Mouse (Mus musculus) lung, embryonic 16.5 days (tissue): ENCODE data around the gene Tagln. TPM values are rescaled to one million over a fixed set of nuclear protein-coding genes. Genes with fewer than 3 reads are reported as not detected.
A peak's percentile ranks its signal among the peaks of the same experiment; 100 is the strongest.

Experiments
- ATAC-seq: fragments of 200-750 bp; cut with Nextera tagmentation; 2 replicates; pipeline ENCODE4 v1.8.0; 2017; ENCODE audit warnings: low read depth, mild to moderate bottlenecking, moderate library complexity
- H3K27ac ChIP-seq: fragments of 300-500 bp; sonication (generic); 2 replicates; pipeline ENCODE4 v1.5.1; 2014; ENCODE audit warnings: mild to moderate bottlenecking, control low read depth, low read length
- H3K27me3 ChIP-seq: fragments of 300-500 bp; sonication (generic); 2 replicates; pipeline ENCODE4 v1.6.1; 2014; ENCODE audit warnings: low read depth, low read length, mixed read lengths; ENCODE audit not compliant: control insufficient read depth, insufficient read depth
- H3K36me3 ChIP-seq: fragments of 300-500 bp; sonication (generic); 2 replicates; pipeline ENCODE4 v1.6.1; 2014; ENCODE audit warnings: low read length; ENCODE audit not compliant: control insufficient read depth, insufficient read depth
- H3K4me1 ChIP-seq: fragments of 300-500 bp; sonication (generic); replicated peaks from 2 replicates; pipeline ENCODE4 v1.6.1; 2014; ENCODE audit warnings: low read length, mixed read lengths; ENCODE audit not compliant: control insufficient read depth, insufficient read depth
- H3K4me2 ChIP-seq: fragments of 300-500 bp; sonication (generic); 2 replicates; pipeline ENCODE4 v1.6.1; 2014; ENCODE audit warnings: low read depth, low read length, control low read depth
- H3K4me3 ChIP-seq: fragments of 300-500 bp; sonication (generic); 2 replicates; pipeline ENCODE4 v1.5.1; 2014; ENCODE audit warnings: mild to moderate bottlenecking, low read length, control low read depth
- H3K9ac ChIP-seq: fragments of 300-500 bp; sonication (generic); 2 replicates; pipeline ENCODE4 v1.6.1; 2014; ENCODE audit warnings: low read length, control low read depth
- H3K9me3 ChIP-seq: fragments of 300-500 bp; sonication (generic); 2 replicates; pipeline ENCODE4 v1.6.1; 2016; ENCODE audit warnings: low read length; ENCODE audit not compliant: control insufficient read depth
- WGBS: fragments of 180-500 bp; shearing (Covaris S2); extraction: QIAGEN DNeasy Blood & Tissue Kit; methylation state at CpG from one replicate; pipeline ENCODE4 v1.1.7; 2014; 5-methylcytosine and 5-hydroxymethylcytosine counted together
- polyA plus RNA-seq: library from polyadenylated mRNA; unstranded; fragments of >200 nt; fragmentation: Nextera tagmentation; extraction: Ambion mirVana; gene quantifications from 2 replicates; pipeline ENCODE4 v1.2.1, GENCODE M21; 2015

The Tagln gene
- polyA plus RNA-seq, 1 experiment from 2014 or later, result 141 TPM

DNA sequence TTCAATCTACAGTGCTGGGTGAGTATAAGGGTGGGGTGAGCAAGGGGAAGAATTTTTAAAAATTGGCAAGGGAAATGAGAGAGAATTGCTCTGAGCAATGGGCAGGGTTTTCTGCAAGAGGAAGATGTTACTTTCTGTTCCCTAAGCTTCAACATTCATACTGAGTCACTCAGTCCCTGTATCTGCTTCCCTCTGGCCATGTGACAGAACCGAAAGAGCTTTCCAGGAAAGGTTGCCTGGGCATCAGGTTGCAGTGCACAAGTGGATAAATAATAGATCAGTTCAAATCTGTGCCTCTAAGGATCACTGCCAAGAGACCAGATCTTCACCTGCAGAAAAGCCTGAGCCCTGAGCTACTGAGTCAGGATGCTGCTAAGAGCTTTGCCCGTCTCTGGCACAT is 26.0 kb upstream of the Tagln start:
- no peaks in the 10 kb centered on the region for H3K9me3 ChIP-seq
- ATAC-seq, result no peak
- no peak overlapping the region for H3K9ac ChIP-seq
- H3K4me1 ChIP-seq, result no peaks in the 10 kb centered on the region; the same call in 1 of the 2 replicates
- no peaks in the 10 kb centered on the region for H3K27me3 ChIP-seq
- H3K36me3 ChIP-seq, result peaks cover 17% of the 10 kb centered on the region
- H3K4me3 ChIP-seq, result no peak overlapping the region
- H3K4me2 ChIP-seq, result no peak overlapping the region
- WGBS, result 67% methylated on average over 2 of the region's 2 CpGs
- no peak overlapping the region for H3K27ac ChIP-seq

DNA sequence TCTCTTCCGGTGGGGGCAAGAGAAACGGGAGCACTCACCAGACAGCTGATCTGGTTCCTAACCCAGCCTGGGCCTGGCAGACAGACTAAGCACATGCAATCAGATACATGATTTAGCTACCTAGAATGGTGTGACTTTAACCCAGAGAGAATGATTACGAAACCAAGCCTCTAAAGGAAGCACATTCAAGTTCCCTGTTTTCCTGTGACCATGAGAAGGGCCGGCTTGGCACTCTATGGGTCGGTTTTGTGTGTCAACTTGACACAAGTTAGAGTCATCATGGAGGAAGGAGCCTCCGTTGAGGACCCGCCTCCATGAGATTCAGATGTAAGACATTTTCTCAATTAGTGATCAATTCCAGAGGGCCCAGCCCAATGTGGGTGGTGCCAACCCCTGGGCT is 23.8 kb upstream of the Tagln start:
- no peak overlapping the region for H3K27ac ChIP-seq

DNA sequence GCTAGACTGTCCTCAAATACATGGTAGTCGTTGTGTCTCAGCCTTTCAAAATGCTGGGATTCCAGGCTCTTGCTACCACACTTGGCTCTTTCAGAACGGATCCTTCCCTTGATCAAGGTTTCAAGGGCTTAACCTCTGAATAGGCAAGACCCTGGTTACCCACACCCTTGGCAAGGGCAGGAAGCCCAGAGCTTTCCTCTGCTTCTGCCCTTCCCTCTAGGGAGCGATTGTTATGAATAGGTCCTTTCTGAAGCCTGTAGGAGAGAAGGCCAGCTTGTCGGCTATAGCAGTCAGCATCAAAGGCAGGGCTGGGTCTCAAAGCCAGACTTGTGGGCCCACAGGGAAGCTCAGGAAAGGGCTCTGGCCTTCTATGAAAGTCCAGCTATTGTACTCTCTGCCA is 23.0 kb upstream of the Tagln start:
- H3K4me1 ChIP-seq, result peaks cover 10% of the 10 kb centered on the region
- H3K9me3 ChIP-seq, result no peaks in the 10 kb centered on the region
- peaks cover 2% of the 10 kb centered on the region; the same call in 1 of the 2 replicates for H3K36me3 ChIP-seq
- H3K27ac ChIP-seq, result 0 out of 2 replicates have a peak overlapping the region, but pooled peaks have one; percentile 10
- no peaks in the 10 kb centered on the region for H3K27me3 ChIP-seq
- H3K4me3 ChIP-seq, result no peak overlapping the region
- no peak overlapping the region for H3K9ac ChIP-seq
- no peak overlapping the region for H3K4me2 ChIP-seq
- WGBS, result 53% methylated on average over 4 of the region's 4 CpGs
- no peak for ATAC-seq

More for the DNA sequence above, 23.8 kb upstream of the Tagln start:
- no peaks in the 10 kb centered on the region for H3K27me3 ChIP-seq
- peaks cover 7% of the 10 kb centered on the region for H3K36me3 ChIP-seq
- no peak overlapping the region for H3K9ac ChIP-seq
- H3K9me3 ChIP-seq, result no peaks in the 10 kb centered on the region
- peaks cover 7% of the 10 kb centered on the region for H3K4me1 ChIP-seq
- WGBS, result 72% methylated on average over 7 of the region's 7 CpGs
- no peak overlapping the region for H3K4me3 ChIP-seq
- no peak for ATAC-seq
- no peak overlapping the region for H3K4me2 ChIP-seq

DNA sequence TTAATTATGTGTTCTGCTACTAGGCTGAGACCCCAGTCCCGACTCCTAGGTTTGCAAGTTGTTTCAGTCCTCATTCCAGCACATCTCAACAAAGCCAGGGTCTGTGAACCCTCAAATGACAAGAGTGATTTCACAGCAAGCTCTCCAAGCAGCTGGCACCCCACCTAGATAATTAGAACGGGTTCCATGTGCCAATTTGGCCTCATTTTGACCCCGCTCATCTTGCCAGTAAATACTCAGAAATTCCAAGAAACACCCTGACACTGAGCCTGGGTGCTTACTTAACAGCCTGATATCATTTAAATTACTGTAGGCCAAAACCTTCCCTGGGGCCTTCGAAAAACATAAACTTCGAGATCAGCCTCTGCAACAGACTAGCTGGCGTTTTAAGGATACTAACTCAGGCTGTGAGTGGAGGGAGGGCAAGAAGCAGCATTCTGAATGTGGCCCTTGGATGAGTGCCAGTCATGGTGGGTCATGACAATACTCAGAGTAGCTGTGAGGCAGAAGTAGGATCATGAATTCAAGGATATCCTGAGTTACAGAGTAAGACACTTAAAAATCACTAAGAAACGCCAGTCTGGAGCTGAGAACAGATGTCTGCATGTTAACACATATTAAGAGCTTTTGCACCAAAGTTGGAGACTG is 22.3 kb upstream of the Tagln start:
- Histone ChIP-seq H3K27me3 (no peaks in the 10 kb centered on the region), H3K4me2 (no peak overlapping the region), H3K4me3 (no peak overlapping the region), H3K4me1 (peaks cover 17% of the 10 kb centered on the region), H3K36me3 (peaks cover 2% of the 10 kb centered on the region; the same call in 1 of the 2 replicates), H3K9ac (no peak overlapping the region), H3K9me3 (no peaks in the 10 kb centered on the region), H3K27ac (no peak overlapping the region)
- ATAC-seq, result no peak
- 55% methylated on average over 7 of the region's 7 CpGs for WGBS

DNA sequence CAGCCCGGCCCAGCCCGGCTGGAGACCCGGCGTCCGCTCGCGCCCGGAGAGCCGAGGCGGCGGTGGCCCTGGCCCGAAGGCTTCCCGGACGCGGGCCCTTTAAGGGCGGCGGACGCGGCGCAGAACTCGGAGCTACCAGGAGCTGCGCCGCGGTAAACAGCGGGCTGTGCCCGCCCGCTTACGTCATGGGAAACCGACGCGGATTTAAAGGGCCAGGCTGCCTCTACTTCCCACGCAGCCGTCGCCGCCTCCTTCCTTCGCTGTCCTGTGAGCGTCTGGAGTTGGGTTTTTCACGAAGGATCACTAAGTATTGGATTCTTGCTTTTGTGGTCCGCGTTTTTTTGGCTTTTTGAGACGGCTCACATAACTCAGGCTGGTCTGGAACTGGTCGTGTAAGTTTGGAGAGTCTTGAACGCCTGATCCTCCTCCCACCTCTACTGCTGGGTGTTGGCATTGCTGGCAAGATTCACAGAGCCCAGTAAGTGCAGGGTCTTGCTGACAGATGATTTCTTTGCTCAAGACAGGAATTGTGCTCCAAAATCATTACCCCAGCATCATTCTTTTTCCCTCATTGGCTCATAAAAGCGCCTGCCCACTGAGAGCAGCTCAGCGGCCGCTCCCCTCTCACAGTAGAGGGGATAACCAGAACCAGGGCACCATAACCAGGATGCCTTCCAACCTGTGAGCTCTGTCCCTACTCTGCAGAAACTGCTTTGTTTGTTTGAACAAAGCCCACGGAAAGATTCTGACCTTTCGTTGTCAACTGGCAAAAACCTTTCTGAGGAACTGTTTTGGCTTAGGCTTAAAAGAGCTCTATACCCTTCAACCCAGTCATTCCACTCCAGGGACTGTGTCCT is 19.5 kb upstream of the Tagln start, which contains the start of gene Sidt2:
Sidt2 (minus strand) TSS at position 152 of the 857 bp plus-strand sequence.
- Histone ChIP-seq H3K4me3 (peak within 1 kb of the TSS; percentile 83), H3K4me1 (peaks cover 17% of the 10 kb centered on the region), H3K9ac (peak within 1 kb of the TSS; percentile 88), H3K27me3 (no peaks in the 10 kb centered on the region), H3K36me3 (0 out of 2 replicates have a peak, but pooled peaks cover 6% of the 10 kb centered on the region), H3K4me2 (peak within 1 kb of the TSS; percentile 83), H3K9me3 (no peaks in the 10 kb centered on the region), H3K27ac (peak within 1 kb of the TSS; percentile 92)
- peak; percentile 97 for ATAC-seq
- WGBS, result under 1% methylated on average over 47 of the region's 48 CpGs

- peak; percentile 46 for ATAC-seq
- under 1% methylated on average over 63 of the region's 63 CpGs for WGBS
- Histone ChIP-seq H3K36me3 (peaks cover 10% of the 10 kb centered on the region; the same call in 1 of the 2 replicates), H3K4me1 (peaks cover 17% of the 10 kb centered on the region), H3K4me3 (peak overlapping the region; percentile 83), H3K9me3 (no peaks in the 10 kb centered on the region), H3K27me3 (no peaks in the 10 kb centered on the region), H3K9ac (peak overlapping the region; percentile 88), H3K4me2 (peak overlapping the region; percentile 83), H3K27ac (peak overlapping the region; percentile 92)
Observed at GRCm38 (mm10) chr9:45954294-45955106, 18.6 kb upstream of the Tagln start.

DNA sequence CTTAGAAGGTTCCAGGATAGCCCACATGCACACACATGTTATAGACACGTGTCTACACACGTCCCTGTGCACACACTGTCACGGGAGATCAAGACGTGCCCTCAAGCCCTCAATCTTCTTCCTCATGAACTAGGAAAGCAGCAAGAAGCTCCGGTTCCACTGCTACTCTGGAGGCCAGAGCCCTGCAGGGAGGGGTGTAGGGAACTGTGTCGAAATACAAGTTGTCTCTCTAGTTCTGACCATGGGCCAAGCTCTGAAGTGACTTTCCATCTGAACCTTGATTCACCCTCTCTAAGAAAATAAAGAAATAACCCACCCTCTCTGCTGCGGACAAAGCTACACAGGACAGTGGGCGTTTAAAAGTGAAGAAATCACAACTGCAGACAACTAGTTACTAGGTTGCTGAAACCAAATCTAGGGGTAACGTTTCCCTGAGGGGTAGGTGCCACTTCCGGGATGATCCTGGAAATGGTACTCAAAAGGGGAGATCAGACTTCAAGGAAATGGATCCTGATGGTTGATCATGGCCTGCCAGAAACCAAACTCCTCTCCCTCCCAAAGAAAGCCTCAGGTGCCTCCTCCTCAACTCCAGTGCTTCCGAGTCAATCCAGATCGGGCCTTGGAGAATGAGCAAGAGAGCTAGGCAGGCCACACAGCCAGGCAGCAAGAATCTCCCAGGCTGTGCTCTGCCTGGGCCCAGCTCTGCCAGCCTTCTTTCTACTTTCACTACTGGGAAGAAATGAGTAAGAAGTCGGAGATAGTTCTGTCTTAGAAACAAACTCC is 17.8 kb upstream of the Tagln start:
- H3K4me2 ChIP-seq, result peak overlapping the region; percentile 83
- peaks cover 15% of the 10 kb centered on the region for H3K36me3 ChIP-seq
- 43% methylated on average over 13 of the region's 13 CpGs for WGBS
- H3K27ac ChIP-seq, result peak overlapping the region; percentile 92
- peaks cover 17% of the 10 kb centered on the region for H3K4me1 ChIP-seq
- peak overlapping the region; percentile 88 for H3K9ac ChIP-seq
- H3K4me3 ChIP-seq, result peak overlapping the region; percentile 83
- no peaks in the 10 kb centered on the region for H3K27me3 ChIP-seq
- no peak for ATAC-seq
- no peaks in the 10 kb centered on the region for H3K9me3 ChIP-seq

- peaks cover 17% of the 10 kb centered on the region for H3K4me1 ChIP-seq
- H3K4me3 ChIP-seq, result no peak overlapping the region
- H3K9me3 ChIP-seq, result no peaks in the 10 kb centered on the region
- peaks cover 15% of the 10 kb centered on the region for H3K36me3 ChIP-seq
- no peaks in the 10 kb centered on the region for H3K27me3 ChIP-seq
- no peak overlapping the region for H3K4me2 ChIP-seq
- ATAC-seq, result no peak
- no peak overlapping the region for H3K9ac ChIP-seq
- 84% methylated on average over 7 of the region's 7 CpGs for WGBS
- H3K27ac ChIP-seq, result no peak overlapping the region
Observed at GRCm38 (mm10) chr9:45952890-45953289, 17.0 kb upstream of the Tagln start.
